Comparison of ENCODE assay signal across 8 mouse cellular contexts in the genomic region with DNA sequence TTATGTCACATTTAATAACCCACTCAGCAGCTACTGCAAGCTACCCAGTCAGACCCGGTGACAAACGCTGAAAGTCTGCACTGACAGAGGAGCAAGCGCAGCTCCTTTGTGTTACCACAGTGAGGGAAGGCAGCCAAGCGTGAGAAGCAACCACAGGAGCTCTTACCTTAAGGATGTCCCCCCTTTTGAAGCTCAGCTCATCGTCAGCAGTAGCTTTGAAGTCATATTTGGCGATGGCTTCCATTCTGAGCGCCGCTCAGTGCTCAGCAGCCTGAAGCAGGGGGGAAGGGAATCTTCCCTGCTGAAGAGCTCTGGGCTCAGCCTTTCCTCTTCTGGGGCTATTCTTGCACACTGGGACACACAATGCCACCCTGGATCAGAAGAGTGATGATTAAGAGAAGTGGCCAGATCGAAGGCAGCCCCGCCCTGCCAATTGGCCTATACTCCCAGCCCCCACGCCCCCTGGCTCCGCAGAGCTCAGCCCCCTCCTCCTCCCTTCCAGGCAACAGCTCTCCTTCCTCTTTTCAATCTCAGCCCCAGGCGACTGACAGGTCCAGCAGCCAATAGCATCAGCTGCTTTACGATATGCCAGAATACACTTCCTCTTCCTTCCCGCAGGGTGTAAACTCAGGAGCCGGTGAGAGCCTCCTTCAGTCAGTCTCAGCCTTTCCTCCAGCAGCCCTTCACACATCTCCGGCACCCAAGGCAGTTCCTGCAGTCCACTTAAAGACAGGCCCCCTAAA. TPM values are rescaled to one million over a fixed set of nuclear protein-coding genes. Genes with fewer than 3 reads are reported as not detected.
DNase-seq lines count a peak whose midpoint lies in the region; ATAC-seq lines count a peak whose summit lies in the region.

No protein-coding gene starts in this region.

- ATAC-seq in intestine, embryonic 15.5 days: peak; percentile 95
- peak; percentile 77 for ATAC-seq in megakaryocyte-erythroid progenitor cell, adult 5-6 weeks (replicated peaks; ENCODE audit: low FRiP score, low TSS enrichment, poor library complexity, severe bottlenecking)

- intact Hi-C loops in gastrocnemius, postnatal 36 days (cut with DNase I): no loop called here
- intact Hi-C loops in left cerebral cortex, postnatal 14 days (cut with DNase I): no loop called here

- peak overlapping the region; percentile 48 for H3K4me3 ChIP-seq in intestine, embryonic 15.5 days (replicated peaks)

- H3K27me3 ChIP-seq in intestine, embryonic 15.5 days (replicated peaks): no peaks in the 10 kb centered on the region

- H3K9ac ChIP-seq in intestine, embryonic 15.5 days: peak overlapping the region; percentile 64

- peak overlapping the region; percentile 73 for H3K27ac ChIP-seq in intestine, embryonic 15.5 days

- no peaks in the 10 kb centered on the region for H3K36me3 ChIP-seq in intestine, embryonic 15.5 days

- H3K4me1 ChIP-seq in intestine, embryonic 15.5 days (replicated peaks): peaks cover 15% of the 10 kb centered on the region

- H3K4me2 ChIP-seq in intestine, embryonic 15.5 days (replicated peaks): peak overlapping the region; percentile 83

- 14% methylated on average over 15 of the region's 17 CpGs for WGBS in intestine, embryonic 15.5 days

- DNase-seq in adipocyte (ENCODE audit: low spot score): peak; percentile 74
- peak; percentile 92 for DNase-seq in embryo, embryonic 10.5 days (ENCODE audit: low spot score)
- peak; percentile 84 to 86 for DNase-seq in gastrocnemius, postnatal 36 days
- peak; percentile 95 to 97 for DNase-seq in left cerebral cortex, postnatal 14 days (ENCODE audit: low spot score in 2 of 2)
- DNase-seq in right cerebral cortex, postnatal 14 days: peak; percentile 93
- peak; percentile 78 for DNase-seq in urinary bladder, postnatal 25 days (ENCODE audit: low spot score)

- no peaks in the 10 kb centered on the region for H3K9me3 ChIP-seq in intestine, embryonic 15.5 days

RNA-seq across cellular contexts. Expression of a gene that starts 9.2 kb away (rescaled TPM):
- total RNA-seq in gastrocnemius, postnatal 36 days (2021): 10 to 100 TPM; 56.4 to 65.7 TPM
- polyA plus RNA-seq in intestine, embryonic 15.5 days (2015; fragmentation: Nextera tagmentation; extraction: Ambion mirVana): 79.3 and 79.4 TPM in 2 replicates
- total RNA-seq in left cerebral cortex, postnatal 14 days (2021): 100 to 1,000 TPM; 183 to 190 TPM
- 70.1 and 74.4 TPM in 2 replicates for total RNA-seq in megakaryocyte-erythroid progenitor cell, adult 5-6 weeks (2014; fragmentation: Nextera tagmentation)
- total RNA-seq in megakaryocyte-erythroid progenitor cell, adult 5-6 weeks (2017): 40.7 and 73.1 TPM in 2 replicates

Comparison
In these comparisons a context has a peak if more than half of its experiments do, and no peak if none do; other contexts are left out.
1. Peak in every context shown above with its lines: DNase-seq, ATAC-seq, H3K4me3 ChIP-seq and H3K27ac ChIP-seq.